Mouse (Mus musculus): ENCODE results near the gene Wdr92.

- no peak for TF ChIP-seq POLR2A (IDR thresholded peaks at IDR 0.05; ENCODE audit: insufficient read depth, low read depth, low read length)
- no peak for TF ChIP-seq CTCF (IDR thresholded peaks at IDR 0.05; ENCODE audit: insufficient read depth, low read depth, low read length)
Observed at GRCm38 (mm10) chr11:17172300-17172699, 9.6 kb upstream of the Wdr92 start.

Data from olfactory bulb, adult 2 months (tissue).